Mouse (Mus musculus): ENCODE results near the gene Fam25c. TPM values are rescaled to one million over a fixed set of nuclear protein-coding genes. Genes with fewer than 3 reads are reported as not detected.

Gene Fam25c
- polyA plus RNA-seq, 2 experiments: 23.5 to 45.6 TPM

GRCm38 (mm10) chr14:34302681-34303242 is 52.5 kb downstream of the Fam25c start:
- Histone ChIP-seq H3K4me1 (ENCODE audit: control insufficient read depth, insufficient read depth, low read length) (no peaks in the 10 kb centered on the region), H3K4me2 (replicated peaks; ENCODE audit: low read depth, low read length, severe bottlenecking) (no peak overlapping the region), H3K9me3 (ENCODE audit: control insufficient read depth, low read length) (no peaks in the 10 kb centered on the region), H3K4me3 (replicated peaks; ENCODE audit: low read length) (no peak overlapping the region), H3K9ac (ENCODE audit: low read depth, low read length, severe bottlenecking) (no peak overlapping the region), H3K27me3 (ENCODE audit: control insufficient read depth, insufficient read depth, low read length) (no peaks in the 10 kb centered on the region), H3K36me3 (ENCODE audit: control insufficient read depth, insufficient read depth, low read length) (no peaks in the 10 kb centered on the region), H3K27ac (replicated peaks; ENCODE audit: low read depth, low read length) (no peak overlapping the region)
- ATAC-seq (ENCODE audit: low FRiP score, low read depth): no peak
- no peak for TF ChIP-seq POLR2A (IDR thresholded peaks at IDR 0.05; ENCODE audit: borderline replicate concordance, extremely low read depth, insufficient read depth, insufficient read length)
- no peak for DNase-seq (ENCODE audit: low spot score)
- 73% methylated on average over 5 of the region's 5 CpGs for WGBS

Other genes with a start within 250 kb of the Fam25c start
- 0.01 and 0.06 TPM in 2 replicates for gene Npy4r, start 202.9 kb downstream of the Fam25c start, polyA plus RNA-seq (2012; rRNA removed)
- 0.06 TPM in 1 of 2 replicates, not detected in the other for gene Npy4r, start 202.9 kb downstream of the Fam25c start, polyA plus RNA-seq (2014; fragmentation: Nextera tagmentation; extraction: Ambion mirVana)
- 1.2 and 3.4 TPM in 2 replicates for gene Gprin2, start 153.8 kb downstream of the Fam25c start, polyA plus RNA-seq (2012; rRNA removed)
- 0.70 and 0.81 TPM in 2 replicates for gene Gprin2, start 153.8 kb downstream of the Fam25c start, polyA plus RNA-seq (2014; fragmentation: Nextera tagmentation; extraction: Ambion mirVana)
- 0.65 and 0.83 TPM in 2 replicates for gene Syt15, start 135.8 kb downstream of the Fam25c start, polyA plus RNA-seq (2012; rRNA removed)
- gene Syt15, start 135.8 kb downstream of the Fam25c start, polyA plus RNA-seq (2014; fragmentation: Nextera tagmentation; extraction: Ambion mirVana): 0.51 and 0.53 TPM in 2 replicates
- 5.1 and 6.7 TPM in 2 replicates for gene Shld2, start 44.9 kb downstream of the Fam25c start, polyA plus RNA-seq (2012; rRNA removed)
- gene Shld2, start 44.9 kb downstream of the Fam25c start, polyA plus RNA-seq (2014; fragmentation: Nextera tagmentation; extraction: Ambion mirVana): 11.2 and 11.7 TPM in 2 replicates
- gene Glud1, start 44.7 kb downstream of the Fam25c start, polyA plus RNA-seq (2012; rRNA removed): 67.1 and 67.3 TPM in 2 replicates
- 81.2 and 93.9 TPM in 2 replicates for gene Glud1, start 44.7 kb downstream of the Fam25c start, polyA plus RNA-seq (2014; fragmentation: Nextera tagmentation; extraction: Ambion mirVana)
- gene Sncg, start 19.4 kb upstream of the Fam25c start, polyA plus RNA-seq (2012; rRNA removed): 2.1 and 3.8 TPM in 2 replicates
- 3.0 and 3.6 TPM in 2 replicates for gene Sncg, start 19.4 kb upstream of the Fam25c start, polyA plus RNA-seq (2014; fragmentation: Nextera tagmentation; extraction: Ambion mirVana)
- gene Mmrn2, start 20.0 kb upstream of the Fam25c start, polyA plus RNA-seq (2012; rRNA removed): 4.5 and 4.7 TPM in 2 replicates
- 6.9 and 7.7 TPM in 2 replicates for gene Mmrn2, start 20.0 kb upstream of the Fam25c start, polyA plus RNA-seq (2014; fragmentation: Nextera tagmentation; extraction: Ambion mirVana)
- 44.3 TPM in 2 replicates for gene Bmpr1a, start 147.9 kb upstream of the Fam25c start, polyA plus RNA-seq (2012; rRNA removed)
- gene Bmpr1a, start 147.9 kb upstream of the Fam25c start, polyA plus RNA-seq (2014; fragmentation: Nextera tagmentation; extraction: Ambion mirVana): 72.1 and 72.4 TPM in 2 replicates
- not detected in 2 replicates for gene 9230112D13Rik, start 167.4 kb upstream of the Fam25c start, polyA plus RNA-seq (2012; rRNA removed)
- not detected in 2 replicates for gene 9230112D13Rik, start 167.4 kb upstream of the Fam25c start, polyA plus RNA-seq (2014; fragmentation: Nextera tagmentation; extraction: Ambion mirVana)
- gene Ldb3, start 233.2 kb upstream of the Fam25c start, polyA plus RNA-seq (2012; rRNA removed): 37.7 and 44.1 TPM in 2 replicates
- 20.0 and 26.6 TPM in 2 replicates for gene Ldb3, start 233.2 kb upstream of the Fam25c start, polyA plus RNA-seq (2014; fragmentation: Nextera tagmentation; extraction: Ambion mirVana)
- 0.09 and 0.38 TPM in 2 replicates for gene Opn4, start 244.7 kb upstream of the Fam25c start, polyA plus RNA-seq (2012; rRNA removed)
- gene Opn4, start 244.7 kb upstream of the Fam25c start, polyA plus RNA-seq (2014; fragmentation: Nextera tagmentation; extraction: Ambion mirVana): 0.25 and 0.50 TPM in 2 replicates

All from limb, embryonic 14.5 days (tissue).